Mouse (Mus musculus) thymus, adult 2 months (tissue): ENCODE data around the gene Pcp2.

Experiments used
- CTCF ChIP-seq: fragments of 200-500 bp; IDR thresholded peaks from 2 replicates; pipeline ENCODE4 v1.5.1; 2012; ENCODE audit warnings: mild to moderate bottlenecking, control low read depth, low read length, moderate library complexity, borderline replicate concordance; ENCODE audit not compliant: control insufficient read depth, poor library complexity, insufficient read depth; ENCODE audit errors: extremely low read depth
- POLR2A ChIP-seq: fragments of 200-500 bp; IDR thresholded peaks from 2 replicates; pipeline ENCODE4 v1.6.1; 2012; ENCODE audit warnings: mild to moderate bottlenecking, low read length, control low read depth, moderate library complexity; ENCODE audit not compliant: control insufficient read depth, poor library complexity, insufficient read depth; ENCODE audit errors: extremely low read depth

- no peak for TF ChIP-seq POLR2A
- TF ChIP-seq CTCF, result no peak
These were observed 30.9 kb downstream of the Pcp2 start for GRCm38 (mm10) chr8:3594466-3594865.
